19 mouse cellular contexts compared by ENCODE assay signal in genomic region chr10:31049352-31049751, GRCm38 (mm10).
"Had no signal": no experiment of that assay in that cellular context is flagged by ENCODE, and none has a peak within 500 bp of the region (broad histone marks: within the 10 kb centered on the region; RNA-seq: fewer than 3 reads in every experiment).

No protein-coding gene starts in this region.

- H3K9ac ChIP-seq: lung, embryonic 14.5 days; midbrain, embryonic 12.5 days; neural tube, embryonic 13.5 days; neural tube, embryonic 15.5 days had no signal

- H3K4me1 ChIP-seq: midbrain, embryonic 10.5 days; midbrain, embryonic 12.5 days; neural tube, embryonic 13.5 days; neural tube, embryonic 15.5 days had no signal

- H3K4me3 ChIP-seq: midbrain, embryonic 10.5 days; midbrain, embryonic 12.5 days; myocyte; neural tube, embryonic 13.5 days; neural tube, embryonic 15.5 days had no signal

- ATAC-seq: midbrain, embryonic 16.5 days had no signal

- H3K36me3 ChIP-seq: midbrain, embryonic 10.5 days; midbrain, embryonic 12.5 days; neural tube, embryonic 13.5 days; neural tube, embryonic 15.5 days had no signal

- DNase-seq: lung, adult 18-20 months; lung, embryonic 14.5 days; lung, postnatal 10 days; lung, postnatal 4 days; midbrain, embryonic 14.5 days; retina, postnatal 1 day; right cerebral cortex, adult 18-20 months; right cerebral cortex, postnatal 25 days; right cerebral cortex, postnatal 4 days; spleen, adult 18-20 months; thymus, adult 18-20 months; thymus, postnatal 14 days; thymus, postnatal 36 days had no signal

- H3K9me3 ChIP-seq: midbrain, embryonic 10.5 days; midbrain, embryonic 12.5 days; neural tube, embryonic 13.5 days; neural tube, embryonic 15.5 days had no signal

- H3K4me2 ChIP-seq: lung, embryonic 14.5 days; midbrain, embryonic 12.5 days; neural tube, embryonic 13.5 days; neural tube, embryonic 15.5 days had no signal

- H3K27me3 ChIP-seq: midbrain, embryonic 12.5 days; neural tube, embryonic 13.5 days; neural tube, embryonic 15.5 days had no signal

- H3K27ac ChIP-seq: midbrain, embryonic 10.5 days; midbrain, embryonic 12.5 days; neural tube, embryonic 13.5 days; neural tube, embryonic 15.5 days had no signal
